Mouse (Mus musculus) MEL (cell line): Measurements from ENCODE around the gene Olfr1209.

Experiments
- CTCF ChIP-seq, 3 experiments: IDR thresholded peaks in 2 of 3; conservative IDR thresholded peaks in 1 of 3; 2 replicates each; pipeline ENCODE4 v1.5.1; 2011 to 2012; ENCODE audit warnings: low read length in 3 of 3, low read depth in 2 of 3, mild to moderate bottlenecking in 2 of 3, improper control_type of control experiment in 1 of 3, inconsistent platforms in 1 of 3, mixed read lengths in 1 of 3, moderate library complexity in 1 of 3; ENCODE audit not compliant: control insufficient read depth in 1 of 3, insufficient read depth in 1 of 3, poor library complexity in 1 of 3, severe bottlenecking in 1 of 3
- EP300 ChIP-seq, 2 experiments: IDR thresholded peaks; 2 replicates each; pipeline ENCODE4 v1.6.1; 2011; ENCODE audit warnings: improper control_type of control experiment in 2 of 2, low read length in 2 of 2, low read depth in 1 of 2, mild to moderate bottlenecking in 1 of 2
- JUND ChIP-seq: IDR thresholded peaks from 2 replicates; pipeline ENCODE4 v1.6.1; 2011; ENCODE audit warnings: low read depth, mild to moderate bottlenecking, improper control_type of control experiment, low read length
- MAFK ChIP-seq: IDR thresholded peaks from 2 replicates; pipeline ENCODE4 v1.6.1; 2011; ENCODE audit warnings: low read depth, mild to moderate bottlenecking, low read length, improper control_type of control experiment, borderline replicate concordance
- MAZ ChIP-seq: IDR thresholded peaks from 2 replicates; pipeline ENCODE4 v1.6.1; 2012; ENCODE audit warnings: low read depth, mild to moderate bottlenecking, inconsistent platforms, low read length, improper control_type of control experiment
- POLR2A ChIP-seq, 2 experiments: IDR thresholded peaks; 2 replicates each; pipeline ENCODE4 v1.6.1; 2011 to 2012; ENCODE audit warnings: low read length in 2 of 2, mild to moderate bottlenecking in 2 of 2, control low read depth in 1 of 2, improper control_type of control experiment in 1 of 2, low read depth in 1 of 2, moderate library complexity in 1 of 2; ENCODE audit not compliant: control insufficient read depth in 1 of 2, insufficient read depth in 1 of 2, poor library complexity in 1 of 2

DNA sequence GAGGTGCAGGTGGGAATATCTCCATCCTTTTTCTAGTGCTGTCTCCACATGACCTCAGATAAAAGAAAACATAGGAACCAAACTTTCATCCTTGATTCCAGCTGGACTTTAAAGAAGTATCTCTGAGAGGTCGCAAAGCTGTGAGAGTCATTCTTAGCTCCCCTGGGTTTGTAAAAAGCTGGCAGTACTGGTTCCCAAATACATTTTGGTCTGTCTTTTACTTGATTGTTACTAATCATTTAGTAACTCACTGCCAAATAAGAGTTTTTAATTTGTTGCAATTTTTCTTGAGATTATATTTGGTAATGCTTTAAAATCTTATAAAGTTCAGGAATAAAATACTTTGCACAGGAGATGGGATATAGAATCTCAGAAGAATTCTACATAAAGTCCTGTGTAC lies 23.1 kb upstream of the Olfr1209 start, which contains the start of gene Olfr1211:
- TF ChIP-seq JUND, result no peak
- no peak for TF ChIP-seq EP300 (IDR thresholded peaks at IDR 0.05; ENCODE audit: low read depth in 1 of 2, low read length in 2 of 2)
- no peak for TF ChIP-seq MAZ
- no peak for TF ChIP-seq CTCF (IDR thresholded peaks at IDR 0.05 in 2 of 3, conservative IDR thresholded peaks at IDR 0.05 in 1 of 3; ENCODE audit: control insufficient read depth in 1 of 3, insufficient read depth in 1 of 3, low read depth in 2 of 3, low read length in 3 of 3, poor library complexity in 1 of 3, severe bottlenecking in 1 of 3)
- TF ChIP-seq MAFK, result no peak
- no peak for TF ChIP-seq POLR2A (IDR thresholded peaks at IDR 0.05; ENCODE audit: control insufficient read depth in 1 of 2, insufficient read depth in 1 of 2, low read depth in 1 of 2, low read length in 2 of 2, poor library complexity in 1 of 2)
